Mouse (Mus musculus): ENCODE measurements around the gene Tceal6.
"Not testable (repeated sequence)": the region's sequence is repeated elsewhere in the genome, so short reads cannot be mapped to it uniquely, and the experiment has no call there.

The Tceal6 gene

GRCm38 (mm10) chrX:135210436-135211221, at the start of gene Tceal6:
Gene Tceal6, minus strand, starts transcription at chrX:135210687.
- peak; percentile 22 for DNase-seq

- DNase-seq = peak; percentile 27
These were observed 583 bp downstream of the Tceal6 start for GRCm38 (mm10) chrX:135209773-135210435.

GRCm38 (mm10) chrX:135189924-135190323, 20.6 kb downstream of the Tceal6 start:
- not testable (repeated sequence) for DNase-seq

- not testable (repeated sequence) for DNase-seq
These were observed 21.8 kb downstream of the Tceal6 start for GRCm38 (mm10) chrX:135188661-135189060.

- DNase-seq = not testable (repeated sequence)
These were observed 33.0 kb downstream of the Tceal6 start, which contains the start of gene Gm15023 for GRCm38 (mm10) chrX:135177532-135177931. Gene Gm15023, minus strand, starts transcription at chrX:135177632.

All from right cerebral cortex, postnatal 14 days (tissue).